Mouse (Mus musculus): Measurements from ENCODE around the gene Zfp704. TPM values are rescaled to one million over a fixed set of nuclear protein-coding genes. Genes with fewer than 3 reads are reported as not detected.

Gene Zfp704
- polyA plus RNA-seq, 1 experiment, result 0.80 TPM

DNA sequence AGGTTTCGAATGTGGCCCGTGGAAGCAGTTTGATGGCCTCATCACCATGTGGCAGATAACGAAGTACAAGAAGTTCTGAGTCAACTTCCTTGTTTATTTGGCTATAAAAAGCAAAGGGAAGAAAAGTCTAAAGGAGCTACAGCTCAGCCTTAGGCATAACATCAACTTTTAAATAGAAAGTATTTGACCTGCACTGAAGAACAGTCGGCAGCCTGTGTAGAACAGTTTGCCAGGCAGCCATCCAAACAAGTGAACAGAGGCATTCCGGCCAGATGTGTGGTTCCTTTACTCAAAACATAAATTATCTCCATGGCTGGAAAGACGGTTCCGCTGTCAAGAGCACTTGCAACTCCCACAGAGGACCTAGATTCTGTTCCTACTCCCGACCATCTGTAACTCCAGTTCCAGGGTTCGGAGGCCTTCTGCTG is 202.8 kb downstream of the Zfp704 start:
- Histone ChIP-seq H3K4me3 (no peak overlapping the region), H3ac (ENCODE audit: control insufficient read depth, insufficient read length) (no peak overlapping the region), H3K27me3 (ENCODE audit: control insufficient read depth, insufficient read depth, insufficient read length) (no peaks in the 10 kb centered on the region), H3K36me3 (ENCODE audit: control insufficient read depth, insufficient read depth) (no peaks in the 10 kb centered on the region), H3K79me2 (ENCODE audit: control insufficient read depth, insufficient read depth) (no peaks in the 10 kb centered on the region), H3K4me2 (ENCODE audit: low read depth) (no peak overlapping the region)
- no peak for TF ChIP-seq TCF3 (IDR thresholded peaks at IDR 0.05; ENCODE audit: insufficient read length, low read depth)
- no peak for TF ChIP-seq TCF12 (IDR thresholded peaks at IDR 0.05; ENCODE audit: insufficient read depth, poor library complexity, severe bottlenecking)
- no peak for TF ChIP-seq REST (IDR thresholded peaks at IDR 0.05; ENCODE audit: insufficient read depth, insufficient read length)
- no peak for TF ChIP-seq MYOD1 (IDR thresholded peaks at IDR 0.05; ENCODE audit: control insufficient read depth in 1 of 3, insufficient read length in 2 of 3, low read depth in 2 of 3)
- no peak for TF ChIP-seq MAX (IDR thresholded peaks at IDR 0.05; ENCODE audit: low read depth)
- no peak for TF ChIP-seq CEBPB (IDR thresholded peaks at IDR 0.05; ENCODE audit: insufficient read depth, poor library complexity, severe bottlenecking)
- TF ChIP-seq MYOG (IDR thresholded peaks at IDR 0.05; ENCODE audit: control insufficient read depth in 1 of 3, insufficient read depth in 1 of 3, insufficient read length in 2 of 3, low read depth in 2 of 3), result no peak
- TF ChIP-seq USF1 (IDR thresholded peaks at IDR 0.05; ENCODE audit: low read depth), result no peak
- TF ChIP-seq POLR2A (IDR thresholded peaks at IDR 0.05; ENCODE audit: insufficient read length, low read depth), result no peak
- TF ChIP-seq E2F4 (IDR thresholded peaks at IDR 0.05; ENCODE audit: insufficient read depth), result no peak
- TF ChIP-seq SRF (IDR thresholded peaks at IDR 0.05; ENCODE audit: control insufficient read depth, insufficient read length, low read depth), result no peak
- no peak for TF ChIP-seq POLR2AphosphoS2 (IDR thresholded peaks at IDR 0.05; ENCODE audit: insufficient read length, low read depth)

DNA sequence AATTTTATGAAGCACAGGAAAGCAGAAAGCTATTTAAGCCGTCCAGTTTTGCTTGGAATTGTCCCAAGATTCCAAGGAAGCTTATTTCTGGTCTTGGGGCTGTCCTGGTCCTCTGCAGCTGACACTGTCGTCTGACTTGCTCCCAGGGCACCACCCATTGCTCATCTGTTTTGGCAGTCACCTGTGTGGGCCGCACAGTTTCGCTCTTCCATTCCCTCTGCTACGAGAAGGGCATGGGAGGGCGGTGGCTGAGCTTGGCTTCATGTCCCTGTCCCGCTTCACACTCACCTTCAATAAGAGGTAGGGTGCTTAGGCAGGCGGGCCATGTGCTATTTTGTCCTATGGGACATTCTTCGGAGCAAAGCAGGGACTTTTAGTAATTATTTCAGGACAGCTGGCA is 204.5 kb downstream of the Zfp704 start:
- no peak overlapping the region for H3ac ChIP-seq (ENCODE audit: control insufficient read depth, insufficient read length)
- H3K79me2 ChIP-seq (ENCODE audit: control insufficient read depth, insufficient read depth), result no peaks in the 10 kb centered on the region
- H3K4me3 ChIP-seq, result no peak overlapping the region
- TF ChIP-seq MYOG (IDR thresholded peaks at IDR 0.05; ENCODE audit: control insufficient read depth in 1 of 3, insufficient read depth in 1 of 3, insufficient read length in 2 of 3, low read depth in 2 of 3) (peak in 1 of 3 experiments; percentile 66), MYOD1 (IDR thresholded peaks at IDR 0.05; ENCODE audit: control insufficient read depth in 1 of 3, insufficient read length in 2 of 3, low read depth in 2 of 3) (no peak), CEBPB (IDR thresholded peaks at IDR 0.05; ENCODE audit: insufficient read depth, poor library complexity, severe bottlenecking) (no peak)
- H3K27me3 ChIP-seq (ENCODE audit: control insufficient read depth, insufficient read depth, insufficient read length), result no peaks in the 10 kb centered on the region
- no peaks in the 10 kb centered on the region for H3K36me3 ChIP-seq (ENCODE audit: control insufficient read depth, insufficient read depth)
- no peak overlapping the region for H3K4me2 ChIP-seq (ENCODE audit: low read depth)

DNA sequence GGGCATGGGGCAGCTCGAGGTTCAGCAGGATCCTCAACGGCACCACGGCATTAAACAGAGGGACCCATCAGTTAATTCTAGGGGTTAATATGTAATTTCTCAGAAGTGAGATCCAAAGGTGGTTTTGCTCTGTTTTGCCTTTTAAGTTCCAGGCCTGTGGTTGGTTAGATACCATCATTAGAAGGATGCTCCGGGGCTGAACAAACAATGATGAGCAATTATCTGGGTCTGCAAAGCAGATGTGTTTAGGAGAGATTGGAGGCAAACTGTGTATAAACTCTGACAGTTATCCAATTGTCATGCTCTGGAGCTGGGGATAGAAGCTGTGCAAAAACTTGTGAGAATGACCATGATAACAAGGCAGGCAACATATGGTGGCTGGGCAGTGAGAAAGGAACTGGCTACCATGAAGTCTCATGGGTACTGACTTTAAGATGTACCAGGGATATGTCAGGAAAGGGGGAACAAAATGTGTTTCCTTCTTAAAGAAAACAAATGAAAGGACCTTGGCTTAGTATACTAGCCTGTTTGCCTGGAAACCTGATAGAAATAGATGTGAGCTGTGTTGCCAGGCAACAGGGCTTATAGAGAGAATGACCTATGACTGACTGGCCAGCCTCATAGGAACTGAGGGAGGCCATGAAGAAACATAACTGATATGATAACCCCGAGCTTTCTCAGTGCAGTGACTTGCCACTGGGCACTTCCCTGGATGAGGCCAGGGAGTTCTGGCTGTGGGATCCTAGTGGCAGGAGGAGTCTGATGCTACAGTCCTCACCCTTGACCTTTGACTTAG is 206.4 kb downstream of the Zfp704 start:
- Histone ChIP-seq H3K4me3 (no peak overlapping the region), H3K79me2 (ENCODE audit: control insufficient read depth, insufficient read depth) (no peaks in the 10 kb centered on the region), H3ac (ENCODE audit: control insufficient read depth, insufficient read length) (no peak overlapping the region), H3K36me3 (ENCODE audit: control insufficient read depth, insufficient read depth) (no peaks in the 10 kb centered on the region), H3K27me3 (ENCODE audit: control insufficient read depth, insufficient read depth, insufficient read length) (no peaks in the 10 kb centered on the region), H3K4me2 (ENCODE audit: low read depth) (no peak overlapping the region)
- TF ChIP-seq TCF12 (IDR thresholded peaks at IDR 0.05; ENCODE audit: insufficient read depth, poor library complexity, severe bottlenecking) (no peak), POLR2AphosphoS2 (IDR thresholded peaks at IDR 0.05; ENCODE audit: insufficient read length, low read depth) (no peak), USF1 (IDR thresholded peaks at IDR 0.05; ENCODE audit: low read depth) (no peak), MYOG (IDR thresholded peaks at IDR 0.05; ENCODE audit: control insufficient read depth in 1 of 3, insufficient read depth in 1 of 3, insufficient read length in 2 of 3, low read depth in 2 of 3) (no peak), MYOD1 (IDR thresholded peaks at IDR 0.05; ENCODE audit: control insufficient read depth in 1 of 3, insufficient read length in 2 of 3, low read depth in 2 of 3) (no peak), POLR2A (IDR thresholded peaks at IDR 0.05; ENCODE audit: insufficient read length, low read depth) (no peak), TCF3 (IDR thresholded peaks at IDR 0.05; ENCODE audit: insufficient read length, low read depth) (no peak), CEBPB (IDR thresholded peaks at IDR 0.05; ENCODE audit: insufficient read depth, poor library complexity, severe bottlenecking) (no peak), REST (IDR thresholded peaks at IDR 0.05; ENCODE audit: insufficient read depth, insufficient read length) (no peak), MAX (IDR thresholded peaks at IDR 0.05; ENCODE audit: low read depth) (no peak), SRF (IDR thresholded peaks at IDR 0.05; ENCODE audit: control insufficient read depth, insufficient read length, low read depth) (no peak), E2F4 (IDR thresholded peaks at IDR 0.05; ENCODE audit: insufficient read depth) (no peak)

DNA sequence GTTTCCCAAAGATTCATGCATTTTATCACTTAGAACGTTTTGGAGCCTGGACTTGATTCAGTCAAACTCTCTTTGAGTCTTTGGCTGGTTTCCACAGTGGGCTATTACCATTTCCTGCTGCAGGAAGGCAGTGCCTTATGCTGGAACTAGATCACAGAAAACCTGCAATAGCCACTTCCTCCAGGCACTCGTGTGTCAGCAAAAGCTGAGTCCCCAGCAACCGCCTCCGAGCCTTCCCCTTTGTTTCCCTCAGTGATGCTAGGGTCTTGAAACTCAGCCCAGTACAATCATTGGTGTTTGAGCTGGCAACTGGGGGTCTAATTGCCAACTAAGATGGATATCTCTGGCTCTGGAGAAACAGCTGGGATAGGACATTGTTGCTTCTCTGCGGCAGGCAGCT is 207.0 kb downstream of the Zfp704 start:
- H3K4me3 ChIP-seq, result no peak overlapping the region
- H3K36me3 ChIP-seq (ENCODE audit: control insufficient read depth, insufficient read depth), result no peaks in the 10 kb centered on the region
- H3K27me3 ChIP-seq (ENCODE audit: control insufficient read depth, insufficient read depth, insufficient read length), result no peaks in the 10 kb centered on the region
- no peak overlapping the region for H3ac ChIP-seq (ENCODE audit: control insufficient read depth, insufficient read length)
- no peak for TF ChIP-seq CEBPB (IDR thresholded peaks at IDR 0.05; ENCODE audit: insufficient read depth, poor library complexity, severe bottlenecking)
- TF ChIP-seq SRF (IDR thresholded peaks at IDR 0.05; ENCODE audit: control insufficient read depth, insufficient read length, low read depth), result no peak
- no peak for TF ChIP-seq MYOD1 (IDR thresholded peaks at IDR 0.05; ENCODE audit: control insufficient read depth in 1 of 3, insufficient read length in 2 of 3, low read depth in 2 of 3)
- TF ChIP-seq USF1 (IDR thresholded peaks at IDR 0.05; ENCODE audit: low read depth), result no peak
- no peak for TF ChIP-seq REST (IDR thresholded peaks at IDR 0.05; ENCODE audit: insufficient read depth, insufficient read length)
- TF ChIP-seq TCF12 (IDR thresholded peaks at IDR 0.05; ENCODE audit: insufficient read depth, poor library complexity, severe bottlenecking), result no peak
- no peak for TF ChIP-seq POLR2AphosphoS2 (IDR thresholded peaks at IDR 0.05; ENCODE audit: insufficient read length, low read depth)
- no peak for TF ChIP-seq MAX (IDR thresholded peaks at IDR 0.05; ENCODE audit: low read depth)
- TF ChIP-seq MYOG (IDR thresholded peaks at IDR 0.05; ENCODE audit: control insufficient read depth in 1 of 3, insufficient read depth in 1 of 3, insufficient read length in 2 of 3, low read depth in 2 of 3), result no peak
- no peak for TF ChIP-seq POLR2A (IDR thresholded peaks at IDR 0.05; ENCODE audit: insufficient read length, low read depth)
- TF ChIP-seq TCF3 (IDR thresholded peaks at IDR 0.05; ENCODE audit: insufficient read length, low read depth), result no peak
- no peak for TF ChIP-seq E2F4 (IDR thresholded peaks at IDR 0.05; ENCODE audit: insufficient read depth)
- H3K79me2 ChIP-seq (ENCODE audit: control insufficient read depth, insufficient read depth), result no peaks in the 10 kb centered on the region
- H3K4me2 ChIP-seq (ENCODE audit: low read depth), result no peak overlapping the region
